Mouse (Mus musculus) lung, adult 2 months (tissue): Measurements from ENCODE around the gene Gstm3. TPM values are rescaled to one million over a fixed set of nuclear protein-coding genes. Genes with fewer than 3 reads are reported as not detected.
"Not testable (repeated sequence)": the region's sequence is repeated elsewhere in the genome, so short reads cannot be mapped to it uniquely, and the experiment has no call there.

Experiments
- DNase-seq: peaks from one replicate; pipeline ENCODE4 v3.0.0; 2022
- H3K4me1 ChIP-seq: fragments of 200-500 bp; 2 replicates; pipeline ENCODE4 v1.6.1; 2011; ENCODE audit warnings: low read length; ENCODE audit not compliant: control insufficient read depth, insufficient read depth
- H3K4me3 ChIP-seq: fragments of 200-500 bp; replicated peaks from 2 replicates; pipeline ENCODE3; 2011; ENCODE audit warnings: low read depth, mild to moderate bottlenecking, control low read depth, low read length; ENCODE audit errors: extremely low read depth
- CTCF ChIP-seq: fragments of 200-500 bp; IDR thresholded peaks from 2 replicates; pipeline ENCODE4 v1.5.1; 2011; ENCODE audit warnings: mild to moderate bottlenecking, low read length, control low read depth; ENCODE audit not compliant: insufficient read depth
- POLR2A ChIP-seq: fragments of 200-500 bp; IDR thresholded peaks from 2 replicates; pipeline ENCODE4 v1.6.1; 2011; ENCODE audit warnings: low read depth, mild to moderate bottlenecking, control low read depth, low read length, borderline replicate concordance; ENCODE audit errors: extremely low read depth
- WGBS: fragments of 180-500 bp; shearing (Covaris S2); methylation state at CpG from one replicate; pipeline ENCODE4 v1.1.7; 2018; 5-methylcytosine and 5-hydroxymethylcytosine counted together
- polyA plus RNA-seq: library from polyadenylated mRNA; depleted of rRNA; stranded (reverse); fragments of >200 nt; gene quantifications from 2 replicates; pipeline ENCODE4 v1.2.3, GENCODE M21; 2012; rRNA removed

Gene Gstm3
- 0.65 and 3.1 TPM in 2 replicates for polyA plus RNA-seq

- 54% methylated on average over 13 of the region's 13 CpGs for WGBS
- Histone ChIP-seq H3K4me3 (no peak within 1 kb of the TSS), H3K4me1 (peaks cover 6% of the 10 kb centered on the region)
- no peak for TF ChIP-seq POLR2A
- no peak for TF ChIP-seq CTCF
- DNase-seq, result no peak
These were observed at the start of gene Gstm3 for GRCm38 (mm10) chr3:107968724-107969395. Gstm3 (minus strand) TSS chr3:107969283.

DNA sequence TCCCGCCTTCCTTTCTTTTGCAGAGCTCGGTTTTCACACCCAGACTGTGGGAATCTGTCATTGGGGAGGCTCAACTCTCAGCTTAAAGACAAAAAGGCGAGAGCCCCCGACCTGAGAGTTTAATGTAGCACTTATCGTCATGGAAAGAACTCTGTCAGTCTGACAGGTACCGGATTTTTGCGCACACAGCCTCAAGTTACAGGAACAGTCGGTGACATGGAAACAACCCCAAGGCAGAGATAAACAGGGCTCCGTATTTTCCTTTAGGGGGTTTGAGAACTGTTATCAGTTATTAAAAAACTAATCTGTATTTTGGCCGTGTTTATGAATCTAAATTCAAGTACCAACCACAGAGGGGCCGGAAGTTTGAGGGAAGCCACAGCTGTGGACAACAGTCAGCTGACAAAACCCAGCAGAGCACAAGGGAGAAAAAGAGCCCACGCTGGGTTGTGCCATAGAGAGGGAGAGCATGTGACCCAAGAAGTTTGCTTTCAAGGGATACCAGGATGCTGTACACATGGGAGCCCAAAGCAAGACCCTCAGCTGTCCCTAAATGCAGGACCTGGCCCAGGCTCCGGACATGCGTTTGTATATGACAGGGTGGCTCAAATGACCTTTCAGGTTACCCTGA lies 49.2 kb upstream of the Gstm3 start:
- Histone ChIP-seq H3K4me3 (peak overlapping the region; percentile 37), H3K4me1 (peaks cover 31% of the 10 kb centered on the region)
- TF ChIP-seq POLR2A (no peak), CTCF (no peak)
- 10% methylated on average over 14 of the region's 14 CpGs for WGBS
- no peak for DNase-seq

- Histone ChIP-seq H3K4me1 (peaks cover 33% of the 10 kb centered on the region), H3K4me3 (peak within 1 kb of the TSS; percentile 74)
- TF ChIP-seq POLR2A (peak; percentile 98), CTCF (peak; percentile 80)
- under 1% methylated on average over 31 of the region's 31 CpGs for WGBS
- peak; percentile 91 for DNase-seq
These were observed 48.5 kb upstream of the Gstm3 start, which contains the start of gene Gstm1 for GRCm38 (mm10) chr3:108017473-108018189. Gstm1 (minus strand) TSS chr3:108017973.

GRCm38 (mm10) chr3:108016468-108016867 lies 47.4 kb upstream of the Gstm3 start:
- H3K4me3 ChIP-seq, result peak overlapping the region; percentile 11
- not testable (repeated sequence) for DNase-seq
- WGBS, result 86% methylated on average over 5 of the region's 5 CpGs
- peaks cover 31% of the 10 kb centered on the region for H3K4me1 ChIP-seq

DNA sequence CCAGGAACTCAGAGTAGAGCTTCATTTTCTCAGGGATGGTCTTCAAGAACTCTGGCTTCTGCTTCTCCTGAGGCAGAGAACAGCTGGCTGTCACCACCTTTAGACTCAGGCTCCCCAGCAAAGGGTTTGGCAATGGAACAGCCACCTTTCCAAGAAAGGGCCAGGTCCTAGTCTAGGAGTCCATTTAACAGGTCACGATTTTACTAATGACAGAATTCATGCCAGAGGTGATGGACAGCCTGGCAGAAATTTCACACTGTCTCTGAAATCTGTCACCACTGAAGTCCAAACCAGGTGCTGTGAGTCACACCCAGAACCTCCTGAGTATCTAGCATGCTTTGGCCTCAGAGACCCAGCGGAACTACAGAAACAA lies 45.9 kb upstream of the Gstm3 start:
- 81% methylated on average over 2 of the region's 2 CpGs for WGBS
- Histone ChIP-seq H3K4me1 (peaks cover 34% of the 10 kb centered on the region), H3K4me3 (no peak overlapping the region)
- no peak for DNase-seq
- TF ChIP-seq CTCF (no peak), POLR2A (no peak)

GRCm38 (mm10) chr3:108014098-108014973 lies 45.3 kb upstream of the Gstm3 start:
- H3K4me1 ChIP-seq, result peaks cover 34% of the 10 kb centered on the region
- H3K4me3 ChIP-seq, result no peak overlapping the region
- TF ChIP-seq POLR2A (no peak), CTCF (no peak)
- WGBS, result 70% methylated on average over 8 of the region's 8 CpGs
- DNase-seq, result no peak

DNA sequence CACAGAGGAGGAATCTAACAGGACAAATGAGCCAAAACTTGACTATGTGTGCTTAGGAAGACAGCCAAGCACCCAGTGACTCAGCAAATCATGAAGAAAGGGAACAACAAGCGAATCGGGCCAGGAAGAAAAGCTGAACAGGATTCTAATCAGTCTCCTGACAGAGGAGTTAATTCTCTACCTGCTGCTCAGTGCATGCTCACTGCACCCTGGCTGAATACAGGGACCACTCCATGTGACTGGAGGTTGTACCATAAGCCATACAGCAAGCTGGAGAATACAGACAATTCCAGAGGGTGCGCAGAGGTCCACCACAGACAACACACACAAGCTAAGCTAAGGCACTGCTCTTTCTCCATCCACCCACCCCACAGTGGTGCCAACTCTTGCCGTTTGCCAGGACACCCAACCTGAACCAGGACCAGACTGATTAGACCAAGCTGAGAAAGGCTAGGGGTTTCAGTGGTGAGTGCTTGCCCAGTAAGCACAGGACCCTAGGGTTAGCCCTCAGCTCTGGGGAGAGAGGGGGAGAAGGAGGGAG lies 44.3 kb upstream of the Gstm3 start:
- peak; percentile 76 for DNase-seq
- TF ChIP-seq CTCF (no peak), POLR2A (no peak)
- H3K4me1 ChIP-seq, result peaks cover 32% of the 10 kb centered on the region
- peak overlapping the region; percentile 15 for H3K4me3 ChIP-seq
- WGBS, result 38% methylated on average over 4 of the region's 4 CpGs

GRCm38 (mm10) chr3:108011558-108011957 lies 42.5 kb upstream of the Gstm3 start:
- no peak for TF ChIP-seq CTCF
- no peak for TF ChIP-seq POLR2A
- no peak for DNase-seq
- WGBS, result 78% methylated on average over 3 of the region's 3 CpGs
- Histone ChIP-seq H3K4me1 (peaks cover 30% of the 10 kb centered on the region), H3K4me3 (no peak overlapping the region)

DNA sequence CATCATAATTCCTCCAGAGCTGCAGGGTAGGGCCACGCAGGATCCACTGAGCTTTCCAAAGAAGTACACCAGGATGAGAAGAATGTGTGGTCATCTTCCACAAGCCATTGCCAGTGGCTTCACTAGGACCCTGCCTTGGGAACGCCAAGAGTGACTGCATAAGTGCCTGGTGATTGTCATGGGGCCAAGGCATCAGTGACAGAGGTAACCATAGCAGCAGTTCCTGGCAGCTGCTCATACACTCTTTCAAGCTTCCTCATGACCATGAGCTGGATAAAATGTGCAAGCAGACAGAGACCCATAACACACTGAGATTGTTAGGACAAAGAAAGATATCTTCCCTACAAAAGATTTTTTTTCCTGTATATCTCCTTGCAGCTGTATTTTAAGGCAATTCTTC lies 41.2 kb upstream of the Gstm3 start:
- DNase-seq, result no peak
- TF ChIP-seq CTCF (no peak), POLR2A (no peak)
- 47% methylated on average over 2 of the region's 2 CpGs for WGBS
- Histone ChIP-seq H3K4me1 (peaks cover 20% of the 10 kb centered on the region), H3K4me3 (no peak overlapping the region)
